Mouse (Mus musculus) ES-E14 (cell line): ENCODE measurements around the gene Hmbs. TPM values are rescaled to one million over a fixed set of nuclear protein-coding genes. Genes with fewer than 3 reads are reported as not detected.

Experiments
- DNase-seq: peaks from one replicate; pipeline ENCODE4 v3.0.0-alpha.2; 2013; ENCODE audit warnings: low read depth, low spot score
- H3K27ac ChIP-seq: 2 replicates; pipeline ENCODE4 v1.5.1; 2012; ENCODE audit warnings: low read depth, mild to moderate bottlenecking, low read length, moderate library complexity, mixed read lengths; ENCODE audit not compliant: poor library complexity, insufficient read depth, severe bottlenecking
- H3K36me3 ChIP-seq: 2 replicates; pipeline ENCODE4 v1.6.1; 2012; ENCODE audit warnings: mild to moderate bottlenecking, low read length, moderate library complexity, mixed read lengths; ENCODE audit not compliant: control insufficient read depth, poor library complexity, insufficient read depth, severe bottlenecking
- H3K4me1 ChIP-seq, 2 experiments: fragments of 150-350 bp in 1 of 2; sonication (generic) in 1 of 2; 2 replicates each; pipeline ENCODE4 v1.6.1; 2012; ENCODE audit warnings: low read length in 2 of 2, mild to moderate bottlenecking in 1 of 2, mixed read lengths in 1 of 2; ENCODE audit not compliant: control insufficient read depth in 2 of 2, insufficient read depth in 2 of 2, poor library complexity in 1 of 2
- H3K4me3 ChIP-seq, 2 experiments: fragments of 150-350 bp in 1 of 2; sonication (generic) in 1 of 2; 2 replicates each; pipeline ENCODE4 v1.5.1; 2012; ENCODE audit warnings: low read length in 2 of 2, low read depth in 1 of 2, mild to moderate bottlenecking in 1 of 2, mixed read lengths in 1 of 2; ENCODE audit not compliant: insufficient read depth in 1 of 2, poor library complexity in 1 of 2, severe bottlenecking in 1 of 2
- H3K9ac ChIP-seq: 2 replicates; pipeline ENCODE4 v1.6.1; 2012; ENCODE audit warnings: low read depth, mild to moderate bottlenecking, low read length, mixed read lengths; ENCODE audit not compliant: poor library complexity, insufficient read depth, severe bottlenecking
- H3K9me3 ChIP-seq: fragments of 150-350 bp; sonication (generic); 2 replicates; pipeline ENCODE4 v1.6.1; 2012; ENCODE audit warnings: low read depth, mild to moderate bottlenecking, low read length; ENCODE audit not compliant: control insufficient read depth, insufficient read depth
- CHD2 ChIP-seq: IDR thresholded peaks from 2 replicates; pipeline ENCODE4 v1.6.1; 2014; ENCODE audit warnings: mild to moderate bottlenecking, low read depth, low read length, inconsistent platforms
- HCFC1 ChIP-seq: IDR thresholded peaks from 2 replicates; pipeline ENCODE4 v1.6.1; 2012; ENCODE audit warnings: low read length, inconsistent platforms, borderline replicate concordance; ENCODE audit not compliant: insufficient read depth
- MAFK ChIP-seq: IDR thresholded peaks from 2 replicates; pipeline ENCODE4 v1.6.1; 2014; ENCODE audit warnings: mild to moderate bottlenecking, low read depth, low read length, inconsistent platforms; ENCODE audit not compliant: insufficient read depth
- ZC3H11A ChIP-seq: IDR thresholded peaks from 2 replicates; pipeline ENCODE4 v1.6.1; 2012; ENCODE audit warnings: low read depth, mild to moderate bottlenecking, inconsistent platforms, low read length, borderline replicate concordance
- ZNF384 ChIP-seq: IDR thresholded peaks from 2 replicates; pipeline ENCODE4 v1.6.1; 2012; ENCODE audit warnings: low read depth, low read length, inconsistent platforms
- in situ Hi-C, 2 experiments: fragments of 600-800 bp; cut with MboI; formaldehyde crosslinking; loops; one replicate each; pipeline ENCODE4 v1.15.1; 2025; ENCODE audit warnings: low sequenced_read_pairs in 2 of 2, inconsistent platforms in 1 of 2; ENCODE audit not compliant: unreplicated experiment in 2 of 2
- total RNA-seq: library from RNA; depleted of rRNA; stranded (reverse); fragments of 300-350 nt; gene quantifications from 2 replicates; pipeline ENCODE4 v1.2.3, GENCODE M21; 2012

Hmbs gene
- total RNA-seq, 1 experiment = 71.3 TPM

DNA sequence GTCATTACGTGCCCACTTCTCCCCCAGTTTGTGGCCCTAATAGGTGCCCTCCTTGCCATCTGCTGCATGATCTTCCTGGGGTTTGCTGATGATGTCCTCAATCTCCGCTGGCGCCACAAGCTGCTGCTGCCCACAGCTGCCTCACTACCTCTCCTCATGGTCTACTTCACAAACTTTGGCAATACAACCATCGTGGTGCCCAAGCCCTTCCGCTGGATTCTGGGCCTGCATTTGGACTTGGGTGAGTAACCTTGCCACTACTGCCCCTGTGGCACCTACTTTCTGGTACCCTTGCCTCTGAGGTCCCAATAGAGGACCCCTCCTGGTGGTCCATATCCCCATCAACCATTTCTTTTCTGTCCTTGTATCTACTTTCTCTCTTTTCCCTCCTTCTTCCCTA, 16.1 kb downstream of the Hmbs start:
- H3K9me3 ChIP-seq = no peaks in the 10 kb centered on the region
- TF ChIP-seq CHD2 = no peak
- no peak for TF ChIP-seq MAFK
- TF ChIP-seq ZC3H11A = no peak
- TF ChIP-seq HCFC1 = no peak
- no peak for TF ChIP-seq ZNF384
- peaks cover 10% of the 10 kb centered on the region; the same call in 1 of the 2 replicates for H3K36me3 ChIP-seq
- DNase-seq = no peak
- H3K27ac ChIP-seq = no peak overlapping the region
- peak overlapping the region; percentile 92; the same call in 1 of the 2 replicates for H3K9ac ChIP-seq
- H3K4me1 ChIP-seq = peaks cover 0 to 6% of the 10 kb centered on the region in 2 experiments; a peak in 1 of 4 replicates
- in situ Hi-C loops = no loop called here
- peak overlapping the region; percentile 77 to 92 for H3K4me3 ChIP-seq

DNA sequence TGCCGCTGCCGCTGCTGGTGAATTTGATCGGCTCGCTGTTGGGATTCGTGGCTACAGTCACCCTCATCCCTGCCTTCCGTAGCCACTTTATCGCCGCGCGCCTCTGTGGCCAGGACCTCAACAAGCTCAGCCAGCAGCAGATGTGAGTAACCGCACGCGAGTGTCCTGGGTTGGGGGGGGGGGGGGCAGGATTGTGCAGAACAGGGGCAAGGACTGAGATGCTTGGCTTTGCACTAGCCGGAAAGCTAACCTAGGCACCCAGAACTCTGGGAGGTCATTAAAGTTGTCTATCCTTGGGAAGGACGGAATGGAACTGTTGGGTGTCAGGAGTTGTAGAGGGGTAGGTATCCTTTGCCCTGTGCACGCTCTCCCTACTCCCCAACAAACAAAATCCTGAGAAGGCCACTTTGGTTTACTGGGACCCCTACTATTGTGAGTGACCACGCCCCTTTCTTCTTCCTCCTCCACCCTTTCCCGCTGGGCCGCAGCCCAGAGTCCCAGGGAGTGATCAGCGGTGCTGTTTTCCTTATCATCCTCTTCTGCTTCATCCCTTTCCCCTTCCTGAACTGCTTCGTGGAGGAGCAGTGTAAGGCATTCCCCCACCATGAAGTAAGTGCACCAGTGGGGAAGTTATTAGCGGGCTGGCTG, 16.8 kb downstream of the Hmbs start:
- peaks cover 2 to 3% of the 10 kb centered on the region in 2 experiments; a peak in 2 of 4 replicates for H3K4me1 ChIP-seq
- DNase-seq = no peak
- TF ChIP-seq HCFC1 (0 out of 2 replicates have a peak, but pooled peaks have one; percentile 35), ZC3H11A (no peak)
- peak overlapping the region; percentile 77 to 92 for H3K4me3 ChIP-seq
- H3K9me3 ChIP-seq = no peaks in the 10 kb centered on the region
- H3K9ac ChIP-seq = peak overlapping the region; percentile 92
- peaks cover 6% of the 10 kb centered on the region; the same call in 1 of the 2 replicates for H3K36me3 ChIP-seq
- H3K27ac ChIP-seq = peak overlapping the region; percentile 59
- in situ Hi-C loops = no loop called here

DNA sequence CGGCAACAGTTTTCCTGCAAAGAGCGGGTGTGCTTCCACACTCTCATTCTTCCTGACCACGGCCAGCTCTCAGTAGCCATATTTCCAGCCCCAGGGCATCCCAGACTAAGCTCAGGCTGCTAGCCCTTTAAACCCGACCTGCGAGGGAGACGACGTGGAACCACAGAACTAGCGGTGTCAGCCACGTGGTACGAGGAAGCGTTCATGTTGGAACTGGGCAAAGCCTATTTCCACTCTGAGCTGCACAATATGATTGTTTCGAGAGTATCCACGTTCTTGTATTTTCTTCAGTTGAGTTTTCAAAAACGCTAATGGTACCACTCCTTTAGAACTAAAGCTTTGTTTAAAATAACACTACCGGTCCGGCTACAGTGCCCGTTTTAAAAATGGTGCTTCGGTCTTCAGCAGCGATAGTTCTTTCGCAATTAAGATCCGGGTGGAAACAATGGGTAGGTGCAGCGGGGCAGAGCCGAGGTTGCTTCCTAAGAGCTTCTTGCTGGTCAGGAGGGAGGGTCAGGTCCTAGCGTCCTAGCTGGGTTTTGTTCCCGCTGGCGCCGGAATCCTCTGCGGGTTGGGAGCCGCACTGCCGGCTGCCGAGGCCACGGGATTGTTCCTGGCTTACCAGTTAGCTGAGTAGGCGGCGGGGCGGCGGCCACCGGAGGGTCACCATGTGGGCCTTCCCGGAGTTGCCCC, 17.5 kb downstream of the Hmbs start:
- peak overlapping the region; percentile 59 for H3K27ac ChIP-seq
- peaks cover 2 to 3% of the 10 kb centered on the region in 2 experiments; a peak in 2 of 4 replicates for H3K4me1 ChIP-seq
- in situ Hi-C loops = no loop called here
- no peak for TF ChIP-seq ZNF384
- no peak for TF ChIP-seq MAFK
- peak; percentile 53; the same call in 1 of the 2 replicates for TF ChIP-seq CHD2
- no peak for TF ChIP-seq ZC3H11A
- TF ChIP-seq HCFC1 = peak; percentile 97
- no peaks in the 10 kb centered on the region for H3K9me3 ChIP-seq
- DNase-seq = peak; percentile 73
- peaks cover 4% of the 10 kb centered on the region; the same call in 1 of the 2 replicates for H3K36me3 ChIP-seq
- peak overlapping the region; percentile 92 for H3K9ac ChIP-seq
- H3K4me3 ChIP-seq = peak overlapping the region; percentile 77 to 92

DNA sequence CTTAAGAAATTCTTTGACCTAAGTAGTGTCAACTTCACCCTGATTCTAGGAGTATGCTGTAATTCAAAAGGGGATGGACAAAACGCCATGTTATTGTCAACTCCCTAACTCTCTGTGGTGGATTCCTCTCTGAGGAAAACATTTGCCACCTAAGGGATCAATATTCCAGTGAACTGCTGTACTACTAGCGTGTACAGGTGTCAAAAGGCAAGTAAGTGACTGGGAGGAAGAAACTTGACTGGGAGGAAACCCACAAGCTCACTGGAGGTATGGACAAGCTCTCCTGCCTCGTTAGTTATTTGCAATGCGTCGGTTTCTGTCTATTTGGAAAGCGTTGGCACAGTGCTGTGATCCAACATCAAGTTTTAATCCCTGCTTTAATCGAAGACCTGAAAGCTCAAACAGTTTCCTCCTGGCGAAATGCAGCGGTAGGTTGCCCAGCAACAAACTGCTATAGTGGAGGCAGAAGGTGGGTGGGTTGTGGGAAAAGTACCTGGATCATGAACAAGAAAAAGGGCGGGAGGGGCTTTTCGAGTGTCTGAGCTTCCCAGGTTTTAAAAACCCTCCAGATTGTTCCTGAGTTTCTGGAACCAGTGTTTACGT, 18.2 kb downstream of the Hmbs start, which contains the start of gene Dpagt1:
TSS of gene Dpagt1 (plus strand) at position 252 of the 603 bp plus-strand sequence.
- TF ChIP-seq MAFK (no peak), CHD2 (no peak), HCFC1 (no peak), ZNF384 (0 out of 2 replicates have a peak, but pooled peaks have one; percentile 3)
- in situ Hi-C loops = no loop called here
- DNase-seq = no peak

More for the DNA sequence above, 18.2 kb downstream of the Hmbs start, which contains the start of gene Dpagt1:
- Histone ChIP-seq H3K27ac (peak within 1 kb of the TSS; percentile 59), H3K4me1 (peaks cover 2 to 3% of the 10 kb centered on the region in 2 experiments; a peak in 2 of 4 replicates), H3K4me3 (peak within 1 kb of the TSS; percentile 77 to 92), H3K9ac (peak within 1 kb of the TSS; percentile 92), H3K36me3 (peaks cover 4% of the 10 kb centered on the region; the same call in 1 of the 2 replicates), H3K9me3 (no peaks in the 10 kb centered on the region)
